Mouse (Mus musculus) layer of hippocampus, postnatal 25 days (tissue): ENCODE results near the gene Serpina11. TPM values are rescaled to one million over a fixed set of nuclear protein-coding genes. Genes with fewer than 3 reads are reported as not detected.
"Not testable (repeated sequence)": the region's sequence is repeated elsewhere in the genome, so short reads cannot be mapped to it uniquely, and the experiment has no call there.

ENCODE experiments used
- DNase-seq, 2 experiments: peaks; one replicate each; pipeline ENCODE4 v3.0.0; 2022; ENCODE audit warnings: mixed read lengths in 2 of 2, low spot score in 1 of 2; ENCODE audit errors: extremely low spot score in 1 of 2
- total RNA-seq, 2 experiments: library from RNA; stranded (reverse); gene quantifications; 2 replicates each; pipeline ENCODE4 v1.2.3; 2021

The Serpina11 gene
- total RNA-seq, 2 experiments from 2014 or later, result not detected

DNA sequence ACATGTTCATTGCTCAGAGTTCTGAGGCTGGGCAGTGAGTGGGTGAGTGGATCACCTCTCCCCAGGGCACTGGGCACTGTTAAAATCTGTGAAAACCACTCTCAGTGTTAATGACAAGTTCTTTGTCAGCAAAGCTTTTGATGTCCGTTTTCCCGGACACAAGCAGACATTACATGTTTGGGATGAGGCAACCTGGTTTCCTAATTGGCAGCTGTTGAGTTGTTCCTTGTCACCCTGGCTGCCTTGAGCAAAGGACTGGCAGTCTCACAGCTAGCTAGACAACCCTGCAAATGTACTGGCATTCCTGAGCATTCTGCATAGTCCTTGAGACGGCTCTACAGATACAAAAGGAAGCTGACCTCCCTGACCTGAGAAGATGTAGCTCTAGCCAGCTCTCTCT, 12.7 kb downstream of the Serpina11 start:
- DNase-seq, result no peak

DNA sequence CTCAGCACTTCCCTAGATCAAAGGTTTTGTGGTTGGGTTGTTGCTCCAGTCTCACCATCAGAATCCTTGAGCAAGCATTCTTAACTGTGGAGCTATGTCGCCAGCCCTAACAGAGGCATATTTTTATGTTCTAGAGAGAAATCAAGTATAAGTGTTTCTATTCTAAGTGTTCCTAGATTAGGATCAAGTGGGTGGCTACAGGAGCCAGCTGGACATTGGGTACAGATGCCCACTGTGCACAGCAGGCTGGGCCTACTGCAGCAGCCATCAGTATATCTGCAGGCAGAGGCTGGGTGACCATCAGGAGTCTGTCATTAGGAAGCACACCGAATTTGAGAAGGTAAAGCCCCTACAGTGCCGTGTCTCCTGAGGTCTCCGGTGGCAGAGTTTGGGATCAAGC, 18.7 kb downstream of the Serpina11 start:
- DNase-seq, result no peak

DNA sequence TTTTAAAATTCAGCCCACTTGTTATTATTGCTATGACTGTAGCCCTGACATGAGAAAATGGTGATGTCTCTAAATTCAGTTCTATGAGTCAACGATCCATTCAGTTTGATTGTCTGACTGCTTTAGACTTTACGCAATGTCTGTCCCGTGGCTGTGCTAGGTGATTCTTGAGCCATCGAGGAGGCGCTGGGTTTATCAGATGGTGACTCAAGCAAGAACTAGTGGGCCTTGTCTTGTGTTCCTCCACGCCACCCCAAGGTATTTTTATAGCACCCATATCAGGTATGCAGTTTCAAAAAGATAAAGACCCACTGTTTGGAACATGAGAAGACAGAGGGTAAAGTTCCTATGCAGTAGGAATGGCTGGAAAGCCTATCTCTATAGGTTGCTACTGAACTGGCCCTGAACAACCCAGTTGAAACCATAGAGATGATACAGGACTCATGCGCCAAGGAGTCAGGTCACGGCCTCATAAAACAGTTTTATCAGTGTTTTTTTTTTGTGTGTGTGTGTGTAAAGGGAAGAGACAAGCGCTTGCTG, 20.1 kb downstream of the Serpina11 start:
- DNase-seq, result no peak

DNA sequence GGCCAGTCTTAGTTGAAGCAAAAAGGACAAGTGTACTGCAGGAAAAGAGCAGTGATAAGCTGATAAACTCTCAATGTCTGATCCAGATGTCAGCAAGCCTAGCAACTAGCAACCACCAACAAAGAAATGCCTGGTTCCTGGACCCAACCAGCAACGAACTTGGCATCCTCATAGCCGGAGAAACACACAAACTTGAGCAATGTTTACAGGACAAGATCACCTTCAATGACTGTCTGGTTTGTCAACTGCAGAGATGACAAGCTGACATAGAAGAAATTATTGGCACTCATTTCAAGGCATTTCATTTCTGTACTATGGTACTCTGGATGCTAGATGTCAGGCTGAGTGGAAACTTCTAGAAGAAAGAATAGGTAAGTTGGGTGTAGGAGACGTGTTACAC, 23.0 kb downstream of the Serpina11 start:
- no peak for DNase-seq

DNA sequence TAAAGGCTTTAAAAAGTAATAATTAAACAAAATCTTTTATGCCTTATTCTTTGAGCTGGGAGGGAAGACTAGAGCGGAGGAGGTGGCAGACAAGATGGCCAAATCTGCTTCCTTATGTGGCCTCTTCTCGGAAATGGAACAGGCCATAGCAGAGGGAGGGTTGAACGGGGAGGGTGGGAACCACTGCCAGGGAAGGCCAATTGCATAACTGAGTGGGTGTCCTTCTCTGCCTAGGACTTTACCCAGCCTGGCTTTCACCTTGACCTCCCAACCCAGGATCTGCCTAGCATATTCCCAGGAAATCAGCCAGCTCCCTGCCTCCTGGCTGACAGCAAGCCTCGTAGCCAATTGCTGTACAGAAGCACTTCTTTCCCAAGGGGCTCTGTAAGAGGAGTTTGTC, 26.5 kb downstream of the Serpina11 start:
- DNase-seq, result no peak

DNA sequence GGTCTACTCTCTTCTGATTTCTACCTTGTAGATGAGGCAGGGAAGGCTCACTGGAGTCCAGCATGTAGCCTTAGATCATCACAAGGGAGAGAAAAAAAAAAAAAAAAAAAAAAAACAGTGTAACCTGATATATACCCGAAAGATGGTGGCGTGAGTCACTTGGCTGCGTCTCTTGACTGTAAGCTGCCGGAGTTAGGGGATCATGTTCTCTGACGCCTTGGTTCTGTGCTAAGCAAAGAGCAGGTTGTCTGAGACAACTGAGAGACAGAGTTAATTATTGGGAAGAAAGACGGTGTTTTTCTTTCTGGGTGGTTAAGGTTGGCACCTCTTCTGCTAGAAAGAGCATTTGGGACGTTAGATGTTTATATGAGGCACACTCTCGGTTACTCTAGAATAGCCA, 26.9 kb downstream of the Serpina11 start:
- DNase-seq, result no peak

DNA sequence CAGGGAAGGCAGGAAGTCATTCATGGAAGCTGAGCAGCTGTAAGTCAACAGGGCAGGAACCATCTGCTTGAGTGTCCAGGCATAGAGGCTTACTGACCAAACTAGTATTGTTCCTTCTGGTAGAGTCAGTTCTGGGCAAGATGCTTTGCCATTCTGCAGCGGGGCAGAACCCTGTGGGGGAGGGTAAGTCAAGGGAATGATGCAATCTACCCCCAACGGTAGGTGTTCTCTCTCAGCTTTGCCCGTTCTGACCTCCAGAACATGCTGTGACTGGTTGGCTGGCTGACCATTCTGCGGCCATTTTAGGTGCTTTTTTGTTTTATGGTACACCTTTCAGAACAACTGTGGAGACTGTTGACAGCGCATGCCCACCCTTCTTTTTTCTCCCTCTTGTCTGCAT, 27.4 kb downstream of the Serpina11 start:
- no peak for DNase-seq

DNA sequence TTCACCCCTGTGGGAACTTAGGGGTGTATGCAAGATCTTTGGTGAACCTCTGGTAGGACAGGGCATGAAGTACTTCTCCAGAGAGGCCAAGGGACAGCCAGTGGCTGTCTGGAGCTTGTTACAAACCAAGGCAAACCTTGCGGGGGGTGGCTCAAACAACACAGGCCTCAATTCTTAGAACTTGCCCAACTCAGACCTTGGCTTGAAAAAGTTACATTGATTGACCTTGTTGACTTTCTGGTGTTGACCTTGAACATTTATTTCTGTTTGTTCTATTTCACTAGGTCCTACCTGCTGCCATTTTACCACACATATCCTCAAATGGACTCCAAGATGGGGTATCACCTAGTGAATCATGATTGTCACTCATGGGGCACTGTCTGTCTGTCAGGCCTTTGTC, 28.0 kb downstream of the Serpina11 start:
- DNase-seq, result no peak

DNA sequence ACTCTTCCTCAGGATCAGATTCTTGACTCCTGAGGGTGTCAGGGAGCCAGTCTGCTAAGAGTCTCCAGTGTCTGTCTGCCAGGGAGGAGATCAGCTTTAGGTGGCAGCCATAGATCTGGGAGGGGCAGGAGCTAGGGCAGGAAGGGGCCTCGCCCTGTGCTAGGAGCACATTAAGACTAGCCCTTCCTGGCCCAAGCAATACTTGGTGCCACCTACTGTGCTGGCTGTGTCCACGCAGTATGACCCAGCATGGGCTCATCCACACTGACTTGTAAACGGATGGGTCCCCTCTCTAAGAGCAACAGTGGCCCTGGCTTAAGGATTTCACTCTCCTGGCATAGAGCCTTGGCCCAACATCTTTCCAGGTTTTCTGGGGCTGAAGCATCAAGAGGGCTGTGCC, 31.0 kb downstream of the Serpina11 start, which contains the start of gene Serpina1e:
TSS of gene Serpina1e (minus strand) at position 178 of the 400 bp plus-strand sequence.
- DNase-seq, result no peak

DNA sequence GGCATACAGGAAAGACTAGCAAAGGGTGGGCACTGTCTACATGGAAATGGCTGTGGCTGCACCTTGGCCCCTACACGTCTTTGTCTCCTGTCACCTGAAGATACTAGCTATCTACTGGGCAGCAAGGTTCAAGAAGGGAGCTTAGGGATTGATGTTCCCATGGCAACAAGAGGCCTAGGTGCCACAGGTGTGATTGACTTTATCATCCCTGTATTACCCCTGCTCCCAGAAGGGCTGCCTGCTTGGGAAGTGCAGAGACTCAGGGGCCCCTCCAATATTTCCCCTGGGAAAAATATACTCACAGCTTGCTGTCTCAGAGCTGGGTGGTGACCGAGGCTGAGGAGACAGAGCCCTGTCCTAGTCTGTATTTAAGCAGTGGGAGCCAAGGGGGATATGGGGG, 33.2 kb downstream of the Serpina11 start:
- DNase-seq, result not testable (repeated sequence)

DNA sequence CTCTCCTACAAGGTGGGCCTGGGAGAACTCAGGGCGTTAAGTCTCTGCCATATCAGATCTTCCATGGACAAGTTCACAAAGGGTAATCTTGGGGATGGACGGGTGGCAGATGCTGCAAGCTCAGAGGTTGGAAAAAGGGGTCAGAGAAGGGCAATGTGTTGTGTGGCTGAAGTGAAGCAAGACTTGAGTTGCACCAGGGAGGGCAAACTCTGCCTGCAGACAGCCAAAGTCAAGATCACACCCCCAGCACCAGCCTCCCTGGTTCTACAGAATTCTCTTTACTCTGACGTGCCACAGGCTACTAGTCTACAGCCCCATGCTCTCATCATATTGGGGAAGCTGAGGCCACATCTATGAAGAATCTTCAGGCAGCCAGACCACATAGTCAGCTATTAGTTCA, 36.8 kb downstream of the Serpina11 start:
- not testable (repeated sequence) for DNase-seq

DNA sequence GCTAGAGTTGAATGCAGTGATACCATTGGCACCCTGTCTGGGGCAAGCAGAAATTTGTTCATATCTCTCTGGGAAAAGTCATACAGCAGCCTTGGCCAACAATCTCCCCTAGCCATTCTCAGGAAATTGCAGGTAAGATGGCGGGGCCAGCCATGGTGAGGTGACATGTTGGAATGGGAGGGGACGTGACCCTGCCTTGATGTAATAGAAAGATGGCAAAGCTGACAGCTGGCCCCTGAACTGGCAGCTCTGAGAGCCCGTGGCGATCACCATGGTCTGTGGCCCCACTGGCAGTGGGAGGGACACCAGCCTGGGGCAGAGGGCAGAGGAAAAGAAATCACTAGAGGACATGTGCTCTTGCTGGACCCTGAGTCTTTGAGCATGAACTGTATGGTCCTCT, 43.5 kb downstream of the Serpina11 start:
- DNase-seq, result no peak

Other genes starting within 250 kb of the Serpina11 start
- not detected for gene Serpina1d, start 216.4 kb downstream of the Serpina11 start, total RNA-seq
- not detected for gene Serpina1b, start 159.6 kb downstream of the Serpina11 start, total RNA-seq
- gene Serpina1a, start 126.4 kb downstream of the Serpina11 start, total RNA-seq, result not detected
- not detected for gene Serpina1c, start 85.1 kb downstream of the Serpina11 start, total RNA-seq
- not detected for gene Serpina1e, start 31.0 kb downstream of the Serpina11 start, total RNA-seq
- under 1 TPM; 0.17 to 0.23 TPM for gene Serpina9, start 23.8 kb upstream of the Serpina11 start, total RNA-seq
- gene Serpina12, start 54.5 kb upstream of the Serpina11 start, total RNA-seq, result not detected
- gene Serpina5, start 111.2 kb upstream of the Serpina11 start, total RNA-seq, result not detected
- gene Serpina3a, start 122.8 kb upstream of the Serpina11 start, total RNA-seq, result not detected
- not detected for gene Serpina3b, start 138.0 kb upstream of the Serpina11 start, total RNA-seq
- under 1 TPM; 0.26 to 0.49 TPM for gene Serpina3c, start 163.9 kb upstream of the Serpina11 start, total RNA-seq
- not detected for gene Serpina3f, start 224.6 kb upstream of the Serpina11 start, total RNA-seq
- 1 to 10 TPM in 1 of 2 experiments, not detected in 1; 2.7 TPM for gene Serpina3g, start 246.3 kb upstream of the Serpina11 start, total RNA-seq